Mouse (Mus musculus) C2C12 (cell line): ENCODE results near the gene Mcts2. TPM values are rescaled to one million over a fixed set of nuclear protein-coding genes. Genes with fewer than 3 reads are reported as not detected.

ENCODE experiments used
- H3K27me3 ChIP-seq: one replicate; pipeline ENCODE4 v1.6.1; 2011; ENCODE audit not compliant: control insufficient read depth, insufficient read depth, insufficient read length
- H3K36me3 ChIP-seq: one replicate; pipeline ENCODE4 v1.6.1; 2011; ENCODE audit not compliant: control insufficient read depth, insufficient read depth
- H3K4me3 ChIP-seq: one replicate; pipeline ENCODE4 v1.5.1; 2011; ENCODE audit warnings: mild to moderate bottlenecking, control low read depth; ENCODE audit not compliant: poor library complexity, insufficient read depth, severe bottlenecking
- H3K79me2 ChIP-seq: one replicate; pipeline ENCODE4 v1.6.1; 2011; ENCODE audit not compliant: control insufficient read depth, insufficient read depth
- H3K79me3 ChIP-seq: one replicate; pipeline ENCODE4 v1.6.1; 2011; ENCODE audit warnings: low read depth, control low read depth
- H3ac ChIP-seq: one replicate; pipeline ENCODE3; 2011; ENCODE audit warnings: low read depth; ENCODE audit not compliant: control insufficient read depth, insufficient read length
- CEBPB ChIP-seq: IDR thresholded peaks from one replicate; pipeline ENCODE4 v1.6.1; 2011; ENCODE audit warnings: low read depth, mild to moderate bottlenecking, control low read depth, moderate library complexity
- CTCF ChIP-seq: IDR thresholded peaks from one replicate; pipeline ENCODE4 v1.5.1; 2011; ENCODE audit not compliant: control insufficient read depth, insufficient read depth, insufficient read length
- FOSL1 ChIP-seq: IDR thresholded peaks from one replicate; pipeline ENCODE4 v1.8.0; 2011; ENCODE audit warnings: mild to moderate bottlenecking, low read length; ENCODE audit not compliant: poor library complexity, insufficient read depth, severe bottlenecking
- MAX ChIP-seq: IDR thresholded peaks from one replicate; pipeline ENCODE4 v1.6.1; 2011; ENCODE audit warnings: mild to moderate bottlenecking, control low read depth
- MYOD1 ChIP-seq: IDR thresholded peaks from one replicate; pipeline ENCODE4 v1.6.1; 2011; ENCODE audit warnings: low read depth; ENCODE audit not compliant: control insufficient read depth, insufficient read length
- MYOG ChIP-seq: IDR thresholded peaks from one replicate; pipeline ENCODE4 v1.6.1; 2011; ENCODE audit not compliant: control insufficient read depth, insufficient read length; ENCODE audit errors: extremely low read depth
- USF1 ChIP-seq: IDR thresholded peaks from one replicate; pipeline ENCODE4 v1.6.1; 2011; ENCODE audit warnings: low read depth, mild to moderate bottlenecking, control low read depth, moderate library complexity
- polyA plus RNA-seq: library from polyadenylated mRNA; unstranded; fragments of >200 nt; fragmentation: generic; extraction: Trizol; gene quantifications from one replicate; pipeline ENCODE4 v1.2.1, GENCODE M21; 2012; ENCODE audit warnings: missing spikeins

Mcts2 gene
- polyA plus RNA-seq, 1 experiment: 24.7 TPM

DNA sequence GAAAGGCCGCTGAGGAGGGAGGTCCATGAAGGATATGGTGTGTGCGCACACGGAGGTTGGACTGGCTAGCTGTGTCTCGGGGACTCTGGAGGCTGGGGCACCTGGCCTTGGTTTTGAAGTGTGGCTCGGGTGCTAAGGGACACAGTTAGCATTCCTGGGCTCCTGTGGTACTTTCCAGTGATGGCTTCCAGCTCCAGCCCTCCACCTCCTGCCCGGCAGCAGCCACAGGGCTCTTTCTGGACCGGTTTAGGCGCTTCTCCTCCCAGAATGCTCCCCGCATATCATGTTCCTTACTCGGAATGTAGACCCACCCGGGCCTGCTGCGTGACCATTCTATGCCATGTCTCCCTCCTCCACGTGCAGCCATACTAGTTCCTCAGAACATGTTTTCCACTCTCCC lies 6.9 kb downstream of the Mcts2 start:
- Histone ChIP-seq H3K27me3 (no peaks in the 10 kb centered on the region), H3K36me3 (peaks cover 64% of the 10 kb centered on the region), H3ac (peak overlapping the region; percentile 49), H3K4me3 (no peak overlapping the region), H3K79me2 (peaks cover 26% of the 10 kb centered on the region), H3K79me3 (peaks cover 4% of the 10 kb centered on the region)
- no peak for TF ChIP-seq CTCF
- TF ChIP-seq FOSL1: no peak
- no peak for TF ChIP-seq CEBPB
- no peak for TF ChIP-seq MYOD1
- no peak for TF ChIP-seq MAX
- no peak for TF ChIP-seq MYOG
- no peak for TF ChIP-seq USF1

GRCm38 (mm10) chr2:152694708-152695107 lies 7.9 kb downstream of the Mcts2 start:
- no peak overlapping the region for H3ac ChIP-seq
- TF ChIP-seq CTCF (no peak), FOSL1 (no peak), MAX (no peak), USF1 (no peak), CEBPB (no peak), MYOD1 (no peak), MYOG (no peak)
- peaks cover 7% of the 10 kb centered on the region for H3K79me3 ChIP-seq
- no peaks in the 10 kb centered on the region for H3K27me3 ChIP-seq
- H3K79me2 ChIP-seq: peaks cover 18% of the 10 kb centered on the region
- peaks cover 62% of the 10 kb centered on the region for H3K36me3 ChIP-seq
- no peak overlapping the region for H3K4me3 ChIP-seq

DNA sequence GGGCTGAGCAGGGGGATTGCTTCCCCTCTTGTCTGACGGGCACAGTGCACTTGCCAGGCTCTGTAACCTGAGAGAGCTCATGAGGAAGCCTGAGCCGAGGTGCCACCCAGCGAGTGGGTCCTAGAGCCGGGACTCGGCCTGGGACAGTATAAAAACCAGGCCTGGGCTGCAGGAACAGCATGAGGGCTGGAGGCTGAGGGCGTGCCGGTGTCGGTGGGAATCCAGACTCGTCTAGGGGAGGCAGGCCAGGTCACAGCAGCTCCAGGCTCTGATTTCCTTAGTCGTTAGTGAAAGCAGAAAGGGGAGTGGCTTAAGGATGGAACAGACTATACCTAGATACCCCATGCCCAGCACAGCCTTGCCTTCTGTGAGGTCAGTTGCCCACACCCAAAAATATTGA lies 9.2 kb downstream of the Mcts2 start:
- no peak for TF ChIP-seq MYOD1
- H3K27me3 ChIP-seq: no peaks in the 10 kb centered on the region
- H3K79me3 ChIP-seq: peaks cover 7% of the 10 kb centered on the region
- H3K79me2 ChIP-seq: peaks cover 18% of the 10 kb centered on the region
- H3K36me3 ChIP-seq: peaks cover 68% of the 10 kb centered on the region
- no peak overlapping the region for H3K4me3 ChIP-seq
- no peak overlapping the region for H3ac ChIP-seq

- Histone ChIP-seq H3K79me3 (peaks cover 7% of the 10 kb centered on the region), H3K79me2 (peaks cover 18% of the 10 kb centered on the region), H3K4me3 (no peak overlapping the region), H3ac (peak overlapping the region; percentile 38), H3K36me3 (peaks cover 74% of the 10 kb centered on the region), H3K27me3 (no peaks in the 10 kb centered on the region)
- TF ChIP-seq MYOD1: no peak
- TF ChIP-seq CEBPB: no peak
- TF ChIP-seq FOSL1: no peak
- no peak for TF ChIP-seq MYOG
- peak; percentile 68 for TF ChIP-seq CTCF
- TF ChIP-seq USF1: no peak
- TF ChIP-seq MAX: no peak
These were observed 9.8 kb downstream of the Mcts2 start for GRCm38 (mm10) chr2:152696476-152697164.

DNA sequence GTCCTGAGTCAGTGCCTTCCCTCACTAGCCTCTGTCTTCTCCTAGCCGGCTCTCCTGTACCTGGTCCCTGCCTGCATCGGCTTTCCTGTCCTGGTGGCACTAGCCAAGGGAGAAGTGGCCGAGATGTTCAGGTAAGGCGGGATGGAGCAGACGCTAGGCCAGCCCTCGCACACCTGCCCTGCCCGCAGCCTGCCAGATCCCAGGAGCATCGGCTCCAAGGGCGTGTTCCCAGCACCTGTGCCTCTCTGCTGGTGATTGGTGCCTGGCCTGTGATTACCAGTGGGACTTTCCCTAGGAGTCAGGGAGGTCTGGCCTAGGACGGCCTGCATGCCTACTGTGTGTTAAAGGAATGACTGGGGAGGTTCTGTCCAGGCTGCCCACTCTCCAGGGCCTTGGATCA lies 13.3 kb downstream of the Mcts2 start:
- TF ChIP-seq MYOG (no peak), FOSL1 (no peak), CEBPB (no peak), USF1 (no peak), MAX (no peak), CTCF (no peak), MYOD1 (no peak)
- Histone ChIP-seq H3K36me3 (peaks cover 91% of the 10 kb centered on the region), H3ac (no peak overlapping the region), H3K4me3 (no peak overlapping the region), H3K27me3 (no peaks in the 10 kb centered on the region), H3K79me3 (peaks cover 5% of the 10 kb centered on the region), H3K79me2 (no peaks in the 10 kb centered on the region)

DNA sequence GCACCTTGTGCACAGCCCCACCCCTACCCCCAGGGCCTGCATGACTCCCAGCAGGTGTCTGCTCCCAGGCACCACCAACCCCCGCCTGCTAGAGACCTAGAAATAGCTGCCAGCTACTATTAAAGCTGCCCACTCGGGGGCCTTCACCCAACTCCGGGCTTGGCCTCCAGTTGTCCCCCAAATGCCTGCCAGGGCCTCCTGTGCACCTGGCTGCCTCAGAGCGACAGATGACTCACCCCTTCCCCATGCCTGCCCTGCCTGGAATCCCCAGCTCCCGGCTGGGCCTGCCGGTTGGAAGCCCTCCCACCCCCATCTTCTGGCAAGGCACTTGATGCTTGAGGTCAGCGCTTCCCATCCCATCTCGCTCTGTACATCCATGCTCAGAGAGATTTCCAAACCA lies 13.9 kb downstream of the Mcts2 start:
- H3K79me3 ChIP-seq: peaks cover 5% of the 10 kb centered on the region
- H3K36me3 ChIP-seq: peaks cover 89% of the 10 kb centered on the region
- no peak overlapping the region for H3ac ChIP-seq
- H3K4me3 ChIP-seq: no peak overlapping the region
- H3K79me2 ChIP-seq: no peaks in the 10 kb centered on the region
- H3K27me3 ChIP-seq: no peaks in the 10 kb centered on the region
- TF ChIP-seq FOSL1 (no peak), CEBPB (no peak), USF1 (no peak), MYOD1 (no peak), MAX (no peak), CTCF (no peak), MYOG (no peak)
